Mouse (Mus musculus): Measurements from ENCODE around the gene Ror1. TPM values are rescaled to one million over a fixed set of nuclear protein-coding genes. Genes with fewer than 3 reads are reported as not detected.

Ror1 gene
- total RNA-seq, 4 experiments from 2014 or later = 2.9 to 3.8 (median 3.3) TPM

DNA sequence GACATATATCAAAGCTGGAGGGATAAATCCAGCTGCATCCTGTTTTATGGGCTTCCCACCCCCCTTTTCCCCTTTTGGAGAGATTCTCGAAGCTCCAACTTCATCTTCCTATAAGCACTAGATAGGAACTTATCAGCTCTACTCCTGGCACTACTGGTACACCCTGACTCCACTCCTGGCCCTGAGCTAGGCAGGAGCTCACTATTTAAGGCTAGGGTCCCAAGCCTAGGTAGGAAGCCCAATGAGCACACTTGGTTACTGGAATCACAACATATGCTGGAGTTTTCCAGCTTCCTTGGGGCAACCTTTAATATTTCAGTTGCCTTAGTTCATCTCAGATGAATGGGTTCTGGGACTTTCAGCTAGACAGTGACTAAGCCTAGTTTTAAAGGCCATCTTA lies 156.5 kb downstream of the Ror1 start:
- DNase-seq (ENCODE audit: low spot score) = no peak

GRCm38 (mm10) chr4:100252646-100253045 lies 157.1 kb downstream of the Ror1 start:
- no peak for DNase-seq (ENCODE audit: low spot score)

GRCm38 (mm10) chr4:100253401-100253800 lies 157.8 kb downstream of the Ror1 start:
- no peak for DNase-seq (ENCODE audit: low spot score)

- no peak for DNase-seq (ENCODE audit: low spot score)
Measured at GRCm38 (mm10) chr4:100253831-100254230, 158.2 kb downstream of the Ror1 start.

DNA sequence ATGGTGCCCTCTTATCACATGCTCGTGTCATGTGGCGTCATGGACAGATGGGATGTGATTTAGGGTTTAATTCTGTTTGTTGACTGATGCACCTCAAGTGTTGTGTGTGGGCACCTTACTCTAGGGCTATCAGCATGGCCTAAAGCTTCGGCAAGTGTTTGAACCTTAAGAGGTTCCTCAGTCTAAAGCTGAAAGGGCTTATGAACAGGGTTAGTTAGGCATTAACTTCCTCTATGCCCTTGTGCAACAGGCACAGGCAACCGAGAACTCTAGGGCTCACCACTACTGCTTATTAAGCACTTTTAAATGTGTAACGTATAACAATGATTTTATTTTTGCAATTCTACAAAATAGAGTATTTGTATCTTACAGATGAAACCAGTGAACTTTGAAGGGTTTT lies 162.9 kb downstream of the Ror1 start:
- DNase-seq (ENCODE audit: low spot score) = no peak

DNA sequence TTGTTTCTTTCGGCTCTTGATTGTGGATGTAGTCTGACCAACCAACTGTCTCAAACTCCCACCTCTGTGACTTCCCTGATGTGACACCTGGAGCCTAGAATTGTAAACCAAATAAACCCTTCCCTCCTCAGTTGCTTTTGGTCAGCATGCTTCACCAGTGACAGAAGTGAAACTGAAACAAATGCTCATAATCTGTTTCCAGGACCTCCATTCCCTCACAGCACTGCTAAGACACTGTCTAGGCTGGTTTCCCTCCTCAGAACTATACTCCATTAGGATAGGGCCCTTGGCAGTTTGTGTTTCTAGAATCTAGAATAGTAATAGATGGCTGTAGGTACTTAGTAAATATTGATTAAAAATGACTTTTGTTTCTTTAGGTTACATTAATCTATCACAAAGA lies 168.3 kb downstream of the Ror1 start:
- no peak for DNase-seq (ENCODE audit: low spot score)

DNA sequence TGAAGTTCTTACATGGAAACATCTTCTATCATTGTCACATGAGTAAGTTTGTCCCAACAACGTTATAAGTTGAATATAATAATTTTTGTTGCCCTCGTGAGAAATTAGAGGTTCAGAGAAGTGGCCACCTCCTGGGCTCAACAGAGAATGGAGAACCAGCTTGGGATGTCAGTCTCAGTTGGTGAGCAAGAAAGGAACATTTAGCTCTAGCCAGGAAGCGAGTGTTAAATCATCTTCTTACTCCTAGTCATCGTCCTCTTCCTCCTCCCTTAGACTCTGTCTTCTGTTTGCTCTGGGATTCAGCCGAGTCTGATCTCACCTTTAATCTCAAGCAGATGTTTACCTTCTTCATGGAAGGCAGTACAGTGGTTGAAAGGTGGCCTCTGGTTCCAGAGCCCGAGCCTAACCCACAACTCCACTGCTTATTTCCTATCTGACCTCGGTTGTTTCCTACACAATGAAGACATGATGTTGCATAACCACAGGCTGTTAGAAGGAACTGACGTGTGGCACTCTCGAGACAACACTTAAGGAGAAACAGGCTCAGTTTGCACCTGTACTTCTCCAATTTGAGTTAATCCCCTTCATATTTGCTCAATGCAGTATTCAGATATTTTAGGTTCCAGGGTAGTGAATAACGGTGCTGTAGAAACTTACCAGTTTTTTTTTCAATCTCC lies 175.6 kb downstream of the Ror1 start:
- no peak for DNase-seq (ENCODE audit: low spot score)

- no peak for DNase-seq (ENCODE audit: low spot score)
Measured at GRCm38 (mm10) chr4:100271736-100272127, 176.1 kb downstream of the Ror1 start.

GRCm38 (mm10) chr4:100273356-100273755 lies 177.8 kb downstream of the Ror1 start:
- no peak for DNase-seq (ENCODE audit: low spot score)

- DNase-seq (ENCODE audit: low spot score) = no peak
Measured at GRCm38 (mm10) chr4:100273807-100274480, 178.4 kb downstream of the Ror1 start.

DNA sequence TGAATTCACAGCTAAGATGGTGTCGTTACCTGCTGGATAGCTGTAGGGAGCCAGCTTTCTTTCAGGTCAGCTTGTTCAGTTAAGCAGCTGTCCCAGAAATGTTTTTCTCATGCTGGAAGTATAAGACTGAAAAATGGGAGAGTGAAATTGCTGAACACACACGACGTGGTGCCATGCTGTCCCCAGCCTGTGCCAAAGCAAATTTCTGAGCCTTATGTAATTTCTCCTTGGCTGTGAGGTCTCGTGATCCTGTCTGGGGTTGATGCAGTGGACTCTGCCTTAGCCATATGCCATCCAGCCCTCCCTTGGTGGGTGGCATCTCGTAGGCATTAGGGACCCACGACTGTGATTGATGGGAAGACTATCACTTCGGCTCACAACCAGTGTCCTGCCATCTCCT lies 180.9 kb downstream of the Ror1 start:
- DNase-seq (ENCODE audit: low spot score) = no peak

- no peak for DNase-seq (ENCODE audit: low spot score)
Measured at GRCm38 (mm10) chr4:100276970-100277369, 181.4 kb downstream of the Ror1 start.

- DNase-seq (ENCODE audit: low spot score) = no peak
Measured at GRCm38 (mm10) chr4:100283171-100283880, 187.7 kb downstream of the Ror1 start.

- DNase-seq (ENCODE audit: low spot score) = no peak
Measured at GRCm38 (mm10) chr4:100284528-100284927, 188.9 kb downstream of the Ror1 start.

DNA sequence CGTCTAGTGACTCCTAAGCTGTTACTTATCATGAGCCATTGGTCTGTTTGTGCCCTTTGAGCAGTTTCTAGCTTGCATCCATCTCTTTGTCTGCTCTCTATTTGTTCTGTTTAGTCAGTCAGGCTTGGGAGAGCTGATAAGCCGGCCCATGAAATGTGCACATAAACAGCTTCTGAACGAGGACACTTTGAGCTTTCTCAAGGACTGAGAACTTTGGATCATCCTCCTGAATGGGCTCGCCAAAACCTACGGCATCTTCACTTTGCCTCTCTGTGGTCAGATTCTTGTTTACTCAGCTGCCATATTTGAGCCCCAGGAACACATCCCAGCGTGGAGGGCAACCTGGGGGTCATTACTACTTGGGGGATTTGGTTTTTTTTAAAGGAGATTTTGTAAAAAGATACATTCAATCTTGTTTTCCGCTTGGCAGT lies 190.5 kb downstream of the Ror1 start:
- DNase-seq (ENCODE audit: low spot score) = peak; percentile 44

DNA sequence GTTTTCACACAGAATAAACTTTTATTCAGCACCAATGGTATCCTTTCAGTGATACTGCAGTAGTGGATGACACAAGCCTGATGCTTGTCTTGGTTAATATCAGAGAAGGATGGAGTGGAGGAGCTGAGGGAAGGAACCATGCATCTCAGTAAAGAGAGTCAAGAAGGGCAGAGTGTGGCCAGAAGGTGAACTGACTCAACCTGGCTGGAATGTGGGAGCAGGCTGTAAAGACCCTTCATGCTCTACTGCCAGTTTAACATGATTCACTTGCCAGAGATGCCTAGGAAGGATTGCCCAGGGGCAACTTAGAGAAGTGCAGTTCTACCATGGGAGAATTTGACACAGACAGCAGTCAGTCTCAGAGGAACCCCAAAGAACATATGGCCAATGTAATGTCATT lies 191.2 kb downstream of the Ror1 start:
- no peak for DNase-seq (ENCODE audit: low spot score)

DNA sequence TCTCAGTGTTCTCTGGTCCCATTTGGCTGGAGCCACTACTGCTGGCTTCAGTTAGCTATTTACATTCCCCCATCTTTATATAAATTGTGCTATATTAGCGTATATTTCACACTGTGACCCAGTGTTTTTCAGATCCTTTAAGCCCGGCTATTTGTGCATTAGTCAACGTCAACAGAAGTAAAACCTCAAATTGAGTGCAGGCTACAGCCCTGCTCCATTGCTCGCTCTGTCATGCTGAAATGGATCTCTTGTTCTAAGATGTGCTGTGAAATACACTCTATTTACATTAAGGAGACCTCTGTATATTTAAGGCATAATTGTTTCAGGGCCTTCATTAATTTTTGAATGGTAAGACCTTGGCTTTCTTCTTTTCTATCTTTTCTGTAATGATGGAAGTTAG lies 192.2 kb downstream of the Ror1 start:
- no peak for DNase-seq (ENCODE audit: low spot score)

DNA sequence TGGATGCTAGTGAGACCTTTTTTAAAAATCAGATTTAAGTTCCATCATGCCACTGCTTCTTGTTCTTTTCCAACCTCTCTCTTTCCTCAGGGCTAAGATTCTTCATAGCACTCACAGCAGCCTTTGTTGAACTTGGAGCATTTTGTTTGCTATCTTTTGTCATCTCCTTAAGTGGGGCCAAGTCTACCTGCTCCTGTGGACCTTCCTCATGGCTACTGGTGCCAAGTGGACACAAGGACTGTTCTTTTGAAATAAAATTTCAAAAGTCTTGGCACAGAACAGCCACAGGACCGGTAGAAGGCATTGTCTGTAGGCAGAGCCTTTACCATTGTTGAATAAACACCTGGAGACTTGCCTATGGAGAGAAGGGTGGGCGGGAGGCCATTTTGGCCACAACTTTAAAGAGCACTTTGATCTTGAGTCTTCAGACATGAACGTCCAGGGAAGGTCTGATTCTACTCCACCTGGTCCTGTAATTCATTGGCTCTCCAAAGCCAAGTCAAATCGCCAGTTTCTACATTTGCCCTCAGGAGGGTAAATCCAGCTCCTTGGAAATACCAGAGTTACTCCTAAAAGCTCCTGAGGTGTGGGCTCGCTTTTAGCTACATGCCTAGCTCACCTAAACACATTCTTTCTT lies 195.5 kb downstream of the Ror1 start:
- no peak for DNase-seq (ENCODE audit: low spot score)

- DNase-seq (ENCODE audit: low spot score) = no peak
Measured at GRCm38 (mm10) chr4:100297678-100298077, 202.1 kb downstream of the Ror1 start.

DNA sequence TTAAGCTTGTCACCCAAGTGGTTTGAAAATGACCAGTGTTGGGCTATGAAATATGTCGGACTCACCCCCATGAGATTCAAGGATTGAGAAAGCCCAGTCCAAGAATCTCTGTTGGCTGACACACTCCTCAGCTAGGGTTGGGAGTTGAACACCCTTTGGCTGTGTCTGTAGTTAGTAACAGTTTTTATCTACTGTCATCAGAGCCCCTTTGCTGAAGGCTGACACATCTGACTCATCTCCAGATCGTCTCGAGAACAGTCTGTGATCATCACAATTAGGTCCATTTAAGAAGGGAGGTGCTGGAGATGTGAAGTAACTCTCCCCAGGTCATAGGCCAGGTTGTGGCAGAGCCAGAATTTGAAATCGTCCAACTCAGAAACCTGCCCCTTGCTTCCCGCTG lies 203.0 kb downstream of the Ror1 start:
- no peak for DNase-seq (ENCODE audit: low spot score)

DNA sequence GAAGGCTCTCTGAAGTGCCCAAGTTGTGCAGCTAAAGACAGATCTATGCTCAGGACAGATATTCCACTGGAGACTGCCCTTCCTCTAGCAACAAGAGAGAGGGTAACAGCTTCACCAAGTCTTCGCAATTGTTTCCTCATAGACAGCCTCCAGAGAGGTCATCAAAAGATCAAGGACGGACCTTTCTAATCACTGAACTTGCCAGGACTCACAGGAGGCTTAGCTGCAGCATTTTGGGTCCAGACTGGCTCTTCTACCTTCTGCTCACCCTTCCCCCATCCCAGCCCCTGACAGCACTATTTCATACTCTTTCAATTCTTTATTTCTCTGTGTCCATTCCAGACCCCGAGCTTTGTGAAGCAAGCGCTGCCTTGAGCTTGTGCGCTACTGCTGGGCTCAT lies 204.6 kb downstream of the Ror1 start:
- DNase-seq (ENCODE audit: low spot score) = no peak

DNA sequence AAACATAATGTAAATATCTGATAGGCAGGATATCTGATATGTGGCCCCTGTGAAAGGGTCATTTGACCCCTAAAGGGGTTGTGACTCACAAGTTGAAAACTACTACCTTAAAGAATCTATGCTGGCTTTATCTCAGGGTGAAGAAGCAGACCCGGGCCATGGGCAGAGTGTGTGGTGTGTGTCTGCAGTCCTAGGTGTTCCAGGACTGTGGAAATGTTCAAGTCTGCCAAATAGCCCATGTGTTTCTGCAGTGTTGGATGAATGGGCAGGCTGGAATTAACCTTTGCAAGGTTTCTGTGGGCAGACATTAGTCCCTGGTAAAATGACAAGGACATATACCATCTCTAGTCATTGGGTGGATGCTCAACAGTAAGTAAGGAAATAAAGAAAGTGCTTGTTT lies 205.8 kb downstream of the Ror1 start:
- no peak for DNase-seq (ENCODE audit: low spot score)

All from heart, adult 8-10 months (tissue).